Mouse (Mus musculus) T-cell, adult 2 months (primary cell): Measurements from ENCODE around the gene Echs1.
A peak's percentile ranks its signal among the peaks of the same experiment; 100 is the strongest.

Experiments used
- DNase-seq: peaks from one replicate; pipeline ENCODE4 v3.0.0; 2022; ENCODE audit warnings: low spot score

The Echs1 gene

DNA sequence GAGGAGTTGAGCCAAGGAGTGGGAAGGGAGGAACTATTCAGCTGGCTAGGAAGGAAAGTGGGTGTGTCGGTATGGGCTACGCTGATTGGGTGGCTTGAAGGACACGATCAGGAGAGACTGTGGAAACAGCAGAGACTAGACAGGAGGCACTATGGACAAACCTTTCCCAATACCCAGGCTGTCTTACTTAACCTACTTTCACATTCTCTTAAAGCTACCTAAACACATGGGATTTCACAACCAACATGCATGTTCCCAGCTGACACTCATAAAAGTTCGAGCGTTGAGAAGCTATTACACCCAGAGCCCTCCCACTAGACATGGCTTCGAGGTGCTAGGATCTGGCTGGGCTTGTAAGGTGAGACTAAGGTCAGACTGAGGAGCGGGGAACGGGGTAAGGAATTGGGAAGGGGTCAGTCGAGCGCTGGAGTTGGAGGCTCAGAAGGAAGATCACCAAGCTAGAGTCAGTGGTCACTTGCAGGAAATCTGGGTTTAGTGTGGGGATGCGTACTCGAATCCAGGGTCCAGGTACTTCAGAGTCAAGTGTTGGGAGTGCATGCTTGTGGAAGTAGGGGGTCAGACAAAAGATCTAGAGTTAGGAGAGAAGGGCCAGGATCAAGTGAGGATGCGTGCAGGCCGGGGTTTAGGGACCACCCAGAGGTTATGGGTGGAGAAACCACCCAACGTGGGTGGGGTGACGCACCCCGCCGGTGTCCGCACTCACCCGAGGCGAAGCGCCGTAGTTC is 520 bp downstream of the Echs1 start, which contains the start of gene Paox:
TSS of gene Paox (plus strand) at position 217 of the 746 bp plus-strand sequence.
- DNase-seq = no peak

DNA sequence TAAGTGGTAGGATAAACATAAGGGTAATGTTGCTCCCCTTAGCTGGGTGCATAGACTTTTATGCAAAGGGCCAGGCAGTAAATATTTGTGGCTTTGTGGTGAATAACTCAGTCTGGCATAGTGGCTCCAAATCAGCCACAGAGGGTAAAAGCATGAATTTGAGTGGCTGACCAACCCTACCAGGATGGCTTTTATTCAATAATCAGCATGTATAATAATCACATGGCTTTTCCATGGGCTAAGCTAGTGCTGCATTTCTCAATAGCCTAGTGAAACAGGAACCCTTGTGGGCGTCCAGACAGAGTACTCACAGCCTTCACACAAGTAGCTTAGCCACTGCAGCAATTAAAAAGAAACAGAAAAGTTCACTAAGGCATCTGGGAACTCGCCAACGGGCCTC is 4.3 kb downstream of the Echs1 start:
- no peak for DNase-seq

DNA sequence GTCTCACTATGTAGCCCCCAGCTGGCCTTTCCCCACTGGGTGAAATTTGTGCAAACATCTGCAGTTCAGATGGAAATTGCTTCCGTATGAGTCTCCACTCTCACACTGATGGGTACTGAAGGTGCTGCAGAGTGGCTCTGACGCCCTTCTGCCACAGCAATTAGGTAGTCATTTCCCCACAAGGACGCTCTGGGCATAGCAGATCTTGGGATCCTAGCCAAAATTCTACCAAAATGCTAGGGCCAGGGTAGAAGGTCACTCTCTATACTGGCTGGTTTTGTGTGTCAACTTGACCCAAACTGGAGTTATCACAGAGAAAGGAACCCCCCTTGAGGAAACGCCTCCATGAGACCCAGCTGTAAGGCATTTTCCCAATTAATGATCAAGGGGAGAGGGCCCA is 12.3 kb downstream of the Echs1 start:
- DNase-seq = no peak

DNA sequence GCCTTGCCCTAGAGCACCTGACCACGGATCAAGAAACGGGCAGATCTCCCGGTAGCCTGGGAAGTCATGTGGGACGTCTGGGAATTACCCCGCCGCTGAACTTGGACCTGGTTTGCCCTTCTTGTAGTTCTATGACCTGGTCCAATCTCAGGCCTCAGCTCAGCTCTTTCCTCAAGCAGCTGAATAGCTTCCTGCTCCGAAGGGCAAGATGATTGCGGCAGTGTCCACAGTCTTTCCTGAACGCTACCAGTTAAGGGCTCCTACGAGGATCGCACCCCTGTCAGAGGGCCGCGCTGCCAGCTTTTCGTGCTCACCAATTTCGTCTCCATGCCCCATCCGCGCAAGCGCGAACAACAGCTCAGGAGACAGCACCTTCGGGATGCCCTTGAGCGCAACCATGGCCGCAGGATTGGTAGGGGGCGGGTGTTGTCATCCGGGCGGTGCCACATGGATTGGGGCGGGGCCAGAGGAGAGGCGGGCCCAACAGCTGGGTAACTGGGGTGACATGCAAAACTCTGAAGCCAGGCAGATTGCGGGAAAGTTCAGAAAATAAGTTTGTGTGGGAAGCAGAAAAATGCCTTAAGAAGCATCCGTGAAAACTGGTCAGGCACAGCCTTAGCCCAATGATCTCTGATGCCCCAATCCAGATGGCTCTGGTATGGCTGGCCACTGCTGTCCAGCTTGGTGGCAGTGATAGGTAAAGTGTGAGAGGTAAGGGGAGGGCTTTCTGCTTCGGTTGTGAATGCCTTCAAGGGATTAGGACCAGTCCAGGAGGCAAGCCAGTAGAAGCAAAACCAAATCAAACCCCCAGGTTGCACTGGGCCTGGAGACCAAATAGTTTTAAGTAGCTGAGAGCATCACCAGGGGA is 14.0 kb downstream of the Echs1 start, which contains the start of gene Fuom:
TSS of gene Fuom (minus strand) at position 449 of the 868 bp plus-strand sequence.
- DNase-seq = peak; percentile 85

DNA sequence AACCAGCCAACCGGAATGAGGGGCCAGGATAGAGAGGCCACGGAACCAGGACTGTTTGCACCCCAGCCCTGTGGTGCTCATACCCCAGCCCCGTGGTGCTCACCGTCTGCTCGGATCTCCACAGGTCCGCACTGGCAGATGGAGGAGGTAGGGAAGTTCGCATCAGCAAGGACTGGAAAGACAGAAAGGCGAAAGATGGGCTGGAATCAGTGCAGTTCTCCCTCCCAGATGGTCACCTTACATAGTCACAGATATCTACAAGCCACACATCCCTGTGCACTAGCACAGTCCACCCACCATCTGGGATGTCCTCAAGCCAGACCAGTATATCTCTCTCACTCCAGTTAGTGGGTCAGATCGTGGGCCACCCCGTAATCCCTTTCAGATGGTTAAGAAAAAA is 14.8 kb downstream of the Echs1 start:
- no peak for DNase-seq

DNA sequence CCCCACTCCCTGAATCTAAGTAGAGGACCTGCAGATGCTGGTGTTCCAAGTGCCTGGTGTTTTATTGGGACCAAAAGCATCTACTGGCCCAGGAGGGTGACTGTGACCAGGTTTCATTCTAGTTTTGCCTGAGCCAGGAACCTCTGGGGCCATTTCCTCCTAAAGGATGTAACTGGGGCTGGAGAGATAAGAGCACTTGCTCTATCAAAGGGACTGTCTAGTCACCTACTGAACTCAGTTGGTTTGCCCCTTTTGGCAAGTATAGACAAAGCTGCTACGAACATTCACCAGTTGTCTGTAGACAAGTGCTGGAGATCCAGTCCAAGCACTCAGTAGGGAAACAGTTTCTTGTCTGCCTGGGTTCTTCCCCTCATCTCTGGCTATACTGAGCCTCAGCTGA is 17.8 kb downstream of the Echs1 start:
- no peak for DNase-seq

DNA sequence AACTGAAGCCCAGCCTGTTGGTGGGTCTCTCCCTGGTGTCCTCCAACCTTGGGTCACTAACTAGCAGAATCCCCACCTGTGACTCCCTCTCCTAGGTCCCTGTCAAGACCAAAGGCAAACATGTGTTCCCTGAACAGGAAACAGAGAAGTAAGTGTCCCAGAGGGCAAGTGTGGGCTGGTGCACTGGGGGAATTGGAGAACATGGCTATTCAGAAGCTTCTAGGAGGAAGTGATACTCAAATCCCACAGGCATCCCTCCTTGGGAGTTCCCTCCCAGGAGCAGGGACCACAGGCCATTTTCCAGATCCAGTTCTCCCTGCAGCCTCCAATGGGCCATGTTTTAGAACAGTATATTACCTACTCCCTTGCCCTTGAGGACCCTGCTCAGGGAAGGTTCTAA is 20.2 kb downstream of the Echs1 start:
- no peak for DNase-seq

DNA sequence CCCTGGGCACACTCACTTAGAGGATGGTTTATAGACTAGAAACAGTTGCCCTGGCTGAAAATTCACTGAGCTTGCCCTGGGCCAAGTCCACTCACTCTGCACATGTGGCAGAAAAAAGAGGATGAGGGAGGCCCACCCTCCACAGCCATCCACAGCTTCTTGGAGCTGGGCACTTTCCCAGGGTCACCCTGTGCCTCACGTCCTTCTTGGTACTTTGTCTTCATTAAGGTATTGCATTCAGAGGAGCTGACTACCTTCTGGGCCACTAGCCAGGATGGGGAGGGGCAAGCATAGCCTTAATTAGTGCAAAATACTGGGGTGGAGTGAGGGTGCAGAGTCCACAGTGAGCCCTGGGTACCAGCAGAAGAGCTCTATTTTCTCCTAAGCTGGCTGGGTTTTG is 20.7 kb downstream of the Echs1 start:
- no peak for DNase-seq

DNA sequence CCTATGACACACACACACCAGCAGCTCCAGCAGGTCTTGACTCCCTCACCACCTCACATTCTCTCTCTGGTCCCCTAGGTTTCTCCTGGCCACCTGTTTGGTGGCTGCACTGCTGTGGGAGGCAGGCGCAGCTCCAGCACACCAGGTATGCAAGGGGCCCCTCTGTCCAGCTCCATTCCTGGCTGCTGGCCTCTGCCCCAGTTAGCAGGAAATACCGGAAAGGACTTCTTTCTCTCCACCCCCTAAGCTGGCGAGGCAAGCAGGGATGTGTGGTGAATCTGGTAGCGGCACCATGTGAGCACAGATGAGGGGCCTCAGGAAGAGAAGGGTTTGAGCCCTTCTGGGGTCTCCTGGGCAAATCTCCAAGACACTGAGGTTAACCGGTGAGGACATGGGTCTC is 21.3 kb downstream of the Echs1 start:
- no peak for DNase-seq

DNA sequence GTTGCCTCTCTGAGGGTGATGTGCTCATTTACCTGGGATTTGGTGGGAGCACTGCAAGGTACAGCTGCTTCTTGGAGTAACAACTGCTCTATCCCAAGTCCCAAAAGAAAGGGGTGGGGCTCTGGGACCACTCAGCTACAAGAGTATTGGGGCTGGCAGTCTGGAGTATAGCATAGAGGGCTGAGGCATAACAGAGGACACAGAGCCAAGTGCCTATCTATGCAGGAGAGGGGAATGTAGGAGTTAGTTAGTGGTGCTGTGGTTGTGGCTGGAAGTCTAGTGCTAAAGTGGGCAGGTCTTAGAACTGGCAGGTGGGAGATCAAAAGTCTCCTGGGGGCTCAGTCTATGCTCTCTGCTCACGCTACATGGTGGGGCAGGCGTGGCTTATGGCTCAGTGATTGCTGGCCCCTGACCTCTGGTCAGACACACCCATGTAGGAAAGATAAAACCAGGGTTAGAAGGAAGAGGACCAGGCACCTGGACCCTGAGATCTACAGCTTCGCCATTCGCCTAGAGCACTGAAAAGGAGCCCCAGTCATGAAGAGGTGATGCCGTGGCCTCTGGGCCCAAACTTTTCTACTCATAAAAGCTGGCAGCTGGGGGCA is 23.2 kb downstream of the Echs1 start, which contains the start of gene Prap1:
TSS of gene Prap1 (plus strand) at position 472 of the 605 bp plus-strand sequence.
- DNase-seq = no peak

DNA sequence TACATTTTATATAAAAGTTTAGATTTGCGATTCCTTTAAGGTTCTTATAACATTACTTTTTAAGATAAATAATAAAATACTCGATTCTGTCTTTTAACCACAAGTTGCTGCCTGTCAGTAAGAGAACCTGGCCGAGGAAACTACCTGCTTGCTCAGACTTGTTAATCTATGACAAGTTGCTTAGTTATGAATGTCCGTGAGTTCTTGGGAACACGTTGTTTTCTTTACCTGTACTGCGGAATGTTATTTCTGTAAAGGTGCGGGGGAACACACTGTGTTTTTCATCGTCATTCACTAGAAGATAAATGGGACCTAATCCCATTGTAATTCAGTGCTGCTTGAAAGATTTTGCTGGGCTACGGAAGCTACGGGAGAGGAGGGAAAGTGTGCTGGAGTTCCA is 25.7 kb downstream of the Echs1 start:
- no peak for DNase-seq

DNA sequence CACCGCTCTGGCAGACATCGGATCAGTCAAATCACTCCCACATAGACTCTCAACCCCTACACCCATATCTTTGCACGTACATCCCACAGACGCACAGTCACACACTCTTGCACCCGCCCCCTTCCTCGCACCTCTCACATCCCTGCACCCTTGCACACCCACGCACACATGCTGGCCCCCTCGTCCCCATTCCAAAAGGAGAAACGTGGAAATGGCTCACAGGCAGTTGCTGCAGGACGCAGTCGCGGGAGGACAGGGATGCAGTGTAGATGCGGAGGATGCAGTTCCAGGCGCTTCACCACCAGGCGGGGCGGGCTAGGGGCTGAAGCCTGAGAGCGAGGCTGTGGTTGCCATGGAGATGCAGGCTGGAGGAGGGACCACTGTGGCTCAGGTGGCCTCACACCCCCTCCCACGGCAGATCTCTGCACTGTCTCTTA is 34.0 kb downstream of the Echs1 start, which contains the start of gene Caly:
TSS of gene Caly (minus strand) at position 307 of the 437 bp plus-strand sequence.
- DNase-seq = peak; percentile 19

DNA sequence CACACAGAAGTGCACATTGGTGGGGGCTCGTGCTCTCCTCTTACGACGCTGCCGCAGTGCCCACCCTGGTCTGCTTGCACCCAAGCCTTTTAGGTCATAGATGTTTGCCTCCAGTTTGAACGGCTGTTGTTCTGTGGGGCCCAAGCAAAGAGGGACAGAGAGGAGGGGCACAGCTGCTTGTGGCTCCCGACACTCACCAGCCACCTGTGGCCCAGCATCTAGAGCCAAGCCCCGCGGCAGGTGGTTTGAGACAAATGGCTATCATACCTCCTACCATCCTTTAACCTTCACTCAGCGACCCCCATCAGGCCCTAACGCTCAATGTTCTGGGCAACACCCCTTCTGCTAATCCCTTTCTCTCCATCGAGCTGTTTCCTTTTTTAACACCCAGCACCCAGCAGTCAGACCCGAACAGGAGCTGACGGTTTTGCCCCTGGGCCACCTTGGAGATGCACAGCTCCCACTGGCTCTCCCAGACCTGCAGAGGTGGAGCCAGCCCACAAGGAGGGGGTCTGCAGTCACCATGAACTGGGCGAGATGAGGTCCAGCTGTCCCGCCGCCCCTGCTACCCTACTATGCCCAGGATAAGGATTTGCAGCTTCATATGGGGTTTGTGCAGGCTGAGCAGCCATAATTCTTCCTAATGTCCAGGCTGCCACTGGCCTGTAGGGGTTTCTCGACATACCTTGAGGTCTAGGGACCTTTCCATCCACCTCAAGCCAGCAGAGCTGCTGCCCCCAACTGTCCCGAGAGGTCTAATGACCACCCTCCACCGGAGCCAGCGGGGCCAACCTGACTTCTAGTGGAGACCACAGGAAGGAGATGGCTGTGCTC is 34.7 kb downstream of the Echs1 start:
- no peak for DNase-seq

DNA sequence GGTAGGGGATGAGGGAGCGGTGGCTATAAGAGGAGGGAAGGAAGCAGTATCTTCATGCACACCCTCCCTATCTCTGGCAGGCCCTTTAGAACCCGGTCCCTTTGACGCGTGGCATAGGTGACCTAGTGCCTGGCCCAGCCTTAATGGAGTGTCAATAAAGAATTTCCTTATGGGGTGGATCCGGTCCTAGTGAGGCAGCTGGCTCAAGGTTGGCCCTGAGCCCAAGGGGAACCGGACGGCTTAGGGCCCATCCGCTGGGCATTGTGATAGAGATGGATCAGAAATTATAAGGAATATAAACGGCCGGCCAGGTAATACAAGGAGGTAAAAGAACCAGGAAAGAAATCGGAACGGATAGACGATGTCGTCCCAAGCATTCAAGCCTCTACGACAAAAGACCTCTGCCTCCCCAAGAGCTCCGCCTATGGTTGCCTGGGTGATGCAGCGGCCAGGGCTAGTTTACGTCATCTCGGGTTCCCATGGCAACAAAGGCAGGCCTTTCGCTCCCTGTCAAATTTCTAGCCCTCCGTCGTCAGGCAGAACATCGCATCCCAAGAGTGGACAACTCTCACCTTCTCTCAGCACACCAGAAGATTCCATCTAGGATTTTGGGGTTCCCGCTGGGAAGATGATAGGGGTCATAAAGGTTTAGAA is 35.6 kb downstream of the Echs1 start:
- peak; percentile 64 for DNase-seq

DNA sequence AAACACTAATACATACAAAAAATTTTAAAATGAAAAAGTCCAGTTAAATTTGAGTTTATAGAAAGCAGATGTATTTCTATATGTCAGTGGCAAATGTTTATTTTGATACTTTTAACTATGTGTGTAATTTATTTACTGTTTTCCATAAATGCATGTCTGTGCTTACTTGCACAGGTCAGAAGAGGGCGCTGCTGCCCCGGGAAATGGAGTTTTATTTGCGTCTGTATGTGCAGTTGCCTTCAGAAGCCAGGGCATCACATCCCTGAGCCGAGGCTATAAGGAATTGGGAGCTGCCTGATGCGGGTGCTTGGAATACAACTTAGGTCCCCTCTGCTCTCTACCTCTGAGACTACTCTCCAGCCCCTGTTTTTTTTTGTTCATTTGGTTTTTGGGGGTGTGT is 37.6 kb downstream of the Echs1 start:
- peak; percentile 52 for DNase-seq

DNA sequence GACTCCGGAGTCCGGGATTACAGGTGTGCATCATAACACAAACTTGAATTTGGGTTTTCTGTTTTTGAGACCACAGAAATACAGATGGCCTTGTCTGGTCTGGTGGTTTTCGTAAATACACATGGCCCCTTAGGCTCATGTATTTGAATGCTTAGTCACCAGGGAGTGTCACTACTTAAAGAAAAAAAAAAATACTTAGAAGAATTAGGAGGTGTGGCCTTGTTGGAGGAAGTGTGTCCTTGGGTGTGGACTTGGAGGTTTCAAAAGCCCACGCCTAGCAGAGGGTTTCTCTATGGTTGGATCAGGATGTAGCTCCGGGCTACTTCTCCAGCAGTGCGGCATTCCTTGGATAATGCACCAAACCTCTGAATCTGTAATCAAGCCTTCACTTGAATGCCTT is 38.6 kb downstream of the Echs1 start:
- DNase-seq = no peak

DNA sequence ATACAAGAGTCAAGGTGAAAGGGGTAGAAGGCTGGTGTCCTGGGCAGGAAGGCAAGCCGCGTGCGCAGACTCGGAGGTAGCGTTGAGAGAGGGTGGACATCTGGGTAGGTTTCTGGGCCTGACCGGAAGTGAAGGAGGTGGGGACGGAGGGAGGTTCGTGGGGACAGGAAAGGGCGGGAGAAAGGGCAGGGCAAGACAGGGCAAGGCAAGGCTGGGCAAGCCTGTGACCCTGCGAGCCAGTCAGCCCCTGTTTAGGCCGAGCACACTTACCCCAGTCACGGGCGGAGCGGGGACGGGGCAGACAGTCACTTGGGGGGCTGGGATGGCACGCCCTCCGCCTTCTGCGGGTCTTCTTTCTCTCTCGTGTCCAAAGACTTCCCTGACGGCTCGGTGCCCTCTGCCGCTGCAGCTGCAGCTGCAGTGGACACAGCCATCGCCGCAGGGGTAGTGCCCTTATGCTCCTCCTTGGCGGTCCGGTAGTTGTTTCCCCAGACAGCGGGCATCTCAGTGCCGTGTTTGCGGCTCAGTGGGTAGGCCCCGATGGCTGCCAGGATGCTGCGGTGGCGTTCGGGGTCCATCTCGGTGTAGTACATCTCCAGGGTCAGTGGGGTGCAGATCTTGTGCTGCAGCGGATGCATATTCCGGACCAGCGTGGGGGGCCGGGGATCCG is 46.1 kb downstream of the Echs1 start:
- DNase-seq = no peak

DNA sequence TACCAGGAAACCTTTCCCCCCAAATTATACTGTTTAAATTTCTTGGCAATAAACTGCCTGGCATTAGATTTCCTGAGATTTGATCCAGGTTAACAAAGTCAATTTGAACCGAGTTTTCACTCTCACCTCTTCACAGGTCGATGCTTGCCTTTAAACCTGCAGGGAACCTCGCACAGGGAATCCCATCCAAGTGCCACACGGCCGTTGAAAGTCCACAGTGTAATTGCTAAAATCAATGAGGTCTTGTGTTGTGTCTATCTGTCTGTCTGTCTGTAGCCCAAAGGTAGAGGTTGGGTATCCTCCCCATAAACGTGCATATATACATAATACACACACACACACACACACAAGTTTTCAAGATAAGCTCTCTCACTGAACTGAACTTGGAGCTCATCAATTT is 48.9 kb downstream of the Echs1 start:
- DNase-seq = no peak

DNA sequence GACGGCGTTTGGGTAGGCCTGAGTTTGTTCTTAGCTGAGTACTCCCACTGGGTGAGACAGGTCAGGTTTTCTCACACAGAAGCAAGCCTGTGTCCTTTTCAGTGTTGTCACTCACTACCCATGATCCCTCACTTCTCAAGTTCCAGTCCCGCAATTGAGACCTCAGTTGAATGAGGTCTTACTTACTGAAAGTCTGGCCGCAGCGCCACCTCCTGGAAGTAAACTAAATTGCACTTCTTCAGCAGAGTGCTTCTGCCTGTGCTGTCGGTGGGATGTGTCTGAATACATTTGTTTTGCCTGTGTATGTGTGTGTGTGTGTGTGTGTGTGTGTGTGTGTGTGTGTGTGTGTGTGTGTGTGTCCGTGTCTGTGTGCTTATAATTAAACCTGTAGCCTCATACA is 53.2 kb downstream of the Echs1 start:
- peak; percentile 59 for DNase-seq

DNA sequence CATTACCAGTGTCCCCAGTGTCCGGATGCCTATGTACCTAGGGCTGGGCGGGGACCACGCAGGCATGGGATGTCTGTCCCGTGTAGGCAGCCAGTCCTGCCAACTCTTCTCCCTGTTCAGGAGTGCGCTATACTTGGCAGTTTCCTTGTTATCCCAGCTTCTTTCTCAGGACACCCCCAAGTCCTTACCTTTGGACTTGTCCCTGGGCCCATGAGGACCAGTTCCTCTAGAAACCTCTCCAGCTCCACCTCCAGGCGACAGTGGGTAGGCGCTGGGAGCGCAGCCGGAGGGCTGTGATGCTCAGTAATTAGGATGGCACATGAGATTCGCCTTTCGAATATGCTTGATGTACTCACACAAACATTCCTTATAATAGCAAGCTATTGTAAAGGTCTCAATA is 54.0 kb downstream of the Echs1 start:
- no peak for DNase-seq

DNA sequence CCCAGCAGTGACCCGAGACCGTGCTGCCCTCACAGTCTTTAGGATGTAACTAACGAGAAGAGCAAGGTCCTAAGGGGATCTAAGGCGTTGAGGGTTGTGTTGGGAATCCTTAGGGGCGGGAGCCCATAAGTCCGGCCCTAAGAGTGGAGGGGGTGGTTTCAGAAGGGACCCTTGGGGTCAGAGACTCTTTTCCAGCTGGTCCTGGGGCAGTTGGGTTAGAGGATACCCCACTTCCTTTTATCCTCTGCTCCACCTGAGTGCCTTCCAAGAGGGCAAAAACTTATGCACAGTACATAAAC is 54.5 kb downstream of the Echs1 start:
- DNase-seq = no peak
